Mouse (Mus musculus): ENCODE results near the gene Pmis2.

The Pmis2 gene

GRCm38 (mm10) chr7:30634621-30635020, 36.8 kb downstream of the Pmis2 start:
- no peak for DNase-seq (ENCODE audit: extremely low read depth, insufficient read length, low spot score)

GRCm38 (mm10) chr7:30633762-30634412, 37.5 kb downstream of the Pmis2 start:
- DNase-seq (ENCODE audit: extremely low read depth, insufficient read length, low spot score), result no peak

- DNase-seq (ENCODE audit: extremely low read depth, insufficient read length, low spot score), result no peak
Measured at GRCm38 (mm10) chr7:30629013-30629412, 42.4 kb downstream of the Pmis2 start.

GRCm38 (mm10) chr7:30626647-30627046, 44.8 kb downstream of the Pmis2 start:
- DNase-seq (ENCODE audit: extremely low read depth, insufficient read length, low spot score), result no peak

DNA sequence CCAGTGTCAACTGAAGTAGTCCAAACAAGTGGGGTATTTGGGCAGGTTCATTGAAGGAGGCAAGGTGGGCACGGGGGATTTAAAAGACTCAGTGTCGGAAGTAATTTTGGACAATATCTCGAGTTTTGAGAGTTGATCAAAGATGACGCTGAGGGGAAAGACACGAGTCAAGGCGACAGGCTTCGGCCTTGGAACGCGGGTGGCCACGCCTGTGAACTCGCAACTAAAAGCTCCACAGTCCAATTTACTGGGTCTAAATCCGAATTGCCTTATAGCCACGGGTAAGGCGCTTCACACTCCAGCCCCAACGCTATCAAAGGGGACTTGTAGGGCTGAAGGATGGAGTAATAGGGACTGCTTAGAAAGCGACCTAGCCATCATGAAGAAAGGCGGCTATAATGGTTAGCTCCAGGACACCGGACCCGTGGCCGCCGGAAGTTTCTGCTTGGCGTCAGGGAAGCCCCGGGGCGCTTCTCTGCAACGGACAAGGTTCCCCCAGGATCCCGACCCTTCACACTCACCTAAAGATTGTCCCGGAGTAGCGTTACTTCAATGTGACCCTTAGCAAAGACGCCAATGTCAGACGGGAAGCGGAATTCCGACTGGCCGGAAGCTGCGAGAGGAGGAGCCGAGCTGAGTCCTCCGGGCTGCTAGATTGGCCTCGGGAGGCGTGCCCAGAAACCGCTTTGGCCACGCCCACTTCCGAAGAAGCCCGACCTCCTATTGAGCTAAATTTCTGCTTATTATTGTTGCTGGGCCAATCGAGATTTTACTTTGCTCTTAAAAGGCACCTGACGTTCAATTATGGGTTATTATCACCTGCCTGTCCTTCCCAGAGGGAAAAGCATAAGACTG, 45.6 kb downstream of the Pmis2 start, which contains the start of gene Cox6b1:
Gene Cox6b1 (minus strand): TSS at position 622 of the 855 bp plus-strand sequence.
- peak; percentile 91 for DNase-seq (ENCODE audit: extremely low read depth, insufficient read length, low spot score)

Measured in 3134 (cell line).